Mouse (Mus musculus) spleen, adult 2 months (tissue): ENCODE data around the gene Cdc37. TPM values are rescaled to one million over a fixed set of nuclear protein-coding genes. Genes with fewer than 3 reads are reported as not detected.

Source experiments
- DNase-seq, 2 experiments: peaks; one replicate each; pipeline versions ENCODE4 v3.0.0 to v3.0.0-alpha.2; 2012 to 2021; ENCODE audit warnings: low spot score in 2 of 2, low read depth in 1 of 2
- H3K27ac ChIP-seq: fragments of 200-500 bp; 2 replicates; pipeline ENCODE4 v1.5.1; 2012; ENCODE audit warnings: low read length, inconsistent platforms; ENCODE audit not compliant: insufficient read depth
- H3K27me3 ChIP-seq: fragments of 200-500 bp; 2 replicates; pipeline ENCODE4 v1.6.1; 2012; ENCODE audit warnings: mild to moderate bottlenecking, moderate library complexity, low read length, inconsistent platforms; ENCODE audit not compliant: control insufficient read depth, insufficient read depth
- H3K36me3 ChIP-seq: fragments of 200-500 bp; 2 replicates; pipeline ENCODE4 v1.6.1; 2012; ENCODE audit warnings: mild to moderate bottlenecking, low read length, inconsistent platforms; ENCODE audit not compliant: control insufficient read depth, insufficient read depth
- H3K4me1 ChIP-seq: fragments of 200-500 bp; 2 replicates; pipeline ENCODE4 v1.6.1; 2011; ENCODE audit warnings: inconsistent platforms; ENCODE audit not compliant: control insufficient read depth, insufficient read depth, insufficient read length
- H3K4me3 ChIP-seq: fragments of 200-500 bp; 2 replicates; pipeline ENCODE4 v1.5.1; 2011; ENCODE audit warnings: mild to moderate bottlenecking, inconsistent platforms; ENCODE audit not compliant: insufficient read depth, insufficient read length; ENCODE audit errors: extremely low read depth
- CTCF ChIP-seq: fragments of 200-500 bp; IDR thresholded peaks from 2 replicates; pipeline ENCODE4 v1.5.1; 2011; ENCODE audit warnings: mild to moderate bottlenecking, inconsistent platforms; ENCODE audit not compliant: insufficient read depth, insufficient read length, insufficient replicate concordance; ENCODE audit errors: extremely low read depth
- POLR2A ChIP-seq: fragments of 200-500 bp; IDR thresholded peaks from 2 replicates; pipeline ENCODE4 v1.6.1; 2011; ENCODE audit warnings: low read depth, low read length, inconsistent platforms
- WGBS: fragments of 180-500 bp; shearing (Covaris S2); methylation state at CpG from one replicate; pipeline ENCODE4 v1.1.7; 2018; 5-methylcytosine and 5-hydroxymethylcytosine counted together
- polyA plus RNA-seq: library from polyadenylated mRNA; depleted of rRNA; stranded (reverse); fragments of >200 nt; gene quantifications from 2 replicates; pipeline ENCODE4 v1.2.3, GENCODE M21; 2012

Gene Cdc37
- polyA plus RNA-seq, 1 experiment, result 44.7 TPM

DNA sequence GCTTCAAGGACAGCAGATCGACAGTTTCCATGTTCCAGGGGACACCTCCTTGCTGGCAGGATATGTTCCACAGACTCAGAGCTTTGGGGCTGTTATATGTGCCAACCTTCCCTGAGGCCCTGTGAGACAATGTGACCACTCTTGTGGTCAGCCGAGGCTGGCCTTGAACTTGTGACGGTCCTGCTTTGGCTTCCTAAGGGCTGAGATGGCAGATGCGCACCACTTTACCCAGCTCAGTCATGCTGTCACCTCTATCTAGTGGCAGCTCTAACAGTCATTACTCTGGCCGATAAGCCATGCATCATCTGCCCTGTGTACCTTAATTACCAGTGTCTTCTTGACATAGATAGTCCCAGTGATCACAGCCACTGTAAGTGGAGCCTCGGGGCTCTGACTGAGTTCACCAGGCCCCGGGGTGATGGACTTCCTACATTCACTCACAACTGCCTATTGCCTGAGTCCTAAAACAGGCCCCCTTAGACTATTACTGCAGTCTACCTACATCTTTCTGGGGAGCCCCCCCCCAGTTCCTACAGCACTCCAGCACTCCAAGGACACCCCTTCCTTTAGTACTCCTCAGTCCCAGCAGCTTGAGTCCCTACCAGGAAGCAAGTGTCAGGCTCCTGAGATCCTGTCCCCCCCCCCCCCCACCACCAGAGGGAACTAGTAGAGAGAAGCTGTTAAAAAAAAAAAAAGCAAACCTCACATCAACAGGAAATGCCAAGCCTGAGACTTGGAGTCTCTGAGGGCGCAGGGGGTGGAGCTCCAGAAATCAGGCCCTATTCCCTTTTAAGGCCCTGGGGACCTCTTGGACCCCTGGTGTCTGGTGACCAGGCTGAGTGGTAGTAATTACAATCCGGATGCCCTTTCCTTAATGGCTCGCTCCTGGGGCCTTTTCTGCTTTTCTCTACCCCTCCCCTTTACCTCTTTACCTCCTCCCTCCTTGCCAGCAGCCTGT lies 17.6 kb upstream of the Cdc37 start:
- DNase-seq, result no peak
- Histone ChIP-seq H3K36me3 (no peaks in the 10 kb centered on the region), H3K4me1 (peaks cover 35% of the 10 kb centered on the region), H3K27me3 (peaks cover 12% of the 10 kb centered on the region), H3K27ac (peak overlapping the region; percentile 78), H3K4me3 (peak overlapping the region; percentile 35)
- no peak for TF ChIP-seq POLR2A
- WGBS, result 46% methylated on average over 10 of the region's 10 CpGs

- Histone ChIP-seq H3K27me3 (peaks cover 12% of the 10 kb centered on the region), H3K36me3 (no peaks in the 10 kb centered on the region), H3K27ac (no peak overlapping the region), H3K4me3 (peak overlapping the region; percentile 38; the same call in 1 of the 2 replicates), H3K4me1 (peaks cover 35% of the 10 kb centered on the region)
- no peak for DNase-seq
- TF ChIP-seq POLR2A, result no peak
- no peak for TF ChIP-seq CTCF
- WGBS, result 56% methylated on average over 3 of the region's 3 CpGs
These were observed 16.7 kb upstream of the Cdc37 start for GRCm38 (mm10) chr9:21166516-21166915.

DNA sequence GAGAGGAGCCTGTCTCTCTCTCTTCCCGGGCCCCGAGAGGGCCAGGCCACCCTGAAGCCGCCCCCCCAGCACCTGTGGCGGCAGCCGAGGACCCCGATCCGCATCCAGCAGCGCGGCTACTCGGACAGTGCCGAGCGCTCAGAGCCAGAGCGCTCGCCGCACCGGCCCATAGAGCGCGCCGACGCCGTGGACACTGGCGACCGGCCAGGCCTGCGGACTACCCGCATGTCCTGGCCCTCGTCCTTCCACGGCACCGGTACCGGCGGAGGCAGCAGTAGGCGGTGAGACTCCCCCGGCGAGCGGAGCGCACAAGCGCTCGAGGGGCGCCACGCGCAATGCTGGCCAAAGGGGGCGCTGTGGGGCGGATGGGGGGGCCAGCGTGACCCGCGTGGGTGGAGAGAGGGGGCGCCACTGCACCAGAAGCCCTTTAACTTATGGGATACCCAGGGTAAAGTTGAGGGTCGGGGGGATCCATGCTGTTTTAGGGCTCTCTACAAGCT lies 16.2 kb upstream of the Cdc37 start:
- Histone ChIP-seq H3K27me3 (peaks cover 12% of the 10 kb centered on the region), H3K4me3 (peak overlapping the region; percentile 38; the same call in 1 of the 2 replicates), H3K27ac (no peak overlapping the region), H3K36me3 (no peaks in the 10 kb centered on the region), H3K4me1 (peaks cover 35% of the 10 kb centered on the region)
- TF ChIP-seq CTCF, result peak; percentile 44; the same call in 1 of the 2 replicates
- no peak for TF ChIP-seq POLR2A
- 1% methylated on average over 47 of the region's 47 CpGs for WGBS
- no peak for DNase-seq

DNA sequence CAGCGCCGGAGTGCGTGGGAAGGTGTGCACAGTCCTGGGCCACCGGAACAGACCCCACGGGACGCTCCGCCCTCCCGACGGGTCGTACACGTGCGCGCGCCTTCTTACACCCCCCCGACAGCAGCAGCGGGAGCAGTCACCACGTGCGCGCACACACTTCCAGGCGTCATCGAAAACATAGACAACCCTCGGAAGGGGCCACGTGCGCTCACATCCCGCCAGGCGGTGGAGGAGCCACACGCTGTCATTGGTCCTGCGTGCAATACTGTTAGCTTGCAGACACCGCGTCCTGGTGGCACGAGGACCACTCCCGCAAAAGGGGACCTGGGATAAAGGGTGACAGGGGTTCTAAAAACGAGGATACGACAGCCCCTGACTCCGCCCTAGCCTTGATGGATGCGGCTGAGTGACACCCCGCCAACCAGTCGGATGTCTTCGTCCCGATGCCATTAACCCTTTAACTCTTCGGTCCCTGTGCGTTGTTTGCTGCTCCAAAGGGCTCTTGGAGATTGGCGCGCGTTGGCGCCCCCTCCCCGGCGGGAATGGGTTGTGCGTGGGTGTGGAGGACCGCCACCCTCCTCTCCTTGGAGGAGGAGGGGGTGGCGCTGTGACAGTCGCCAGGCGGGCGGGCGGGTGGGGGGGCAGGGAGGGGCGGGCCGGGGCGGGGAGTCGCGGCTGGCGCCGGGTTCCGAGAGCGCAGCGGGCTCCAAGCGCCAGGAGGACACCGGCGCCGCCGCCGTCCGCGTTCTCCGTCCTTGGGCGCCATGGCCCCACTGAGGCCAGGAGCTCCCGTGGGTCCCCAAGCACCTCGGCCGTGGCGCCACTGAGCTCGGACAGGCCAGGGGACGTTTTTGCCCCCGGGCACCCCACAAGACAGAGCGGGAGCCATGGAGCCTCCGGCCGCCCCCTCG lies 15.5 kb upstream of the Cdc37 start, which contains the start of gene Pde4a:
TSS of gene Pde4a (plus strand) at position 674 of the 911 bp plus-strand sequence.
- DNase-seq, result no peak
- WGBS, result 1% methylated on average over 82 of the region's 86 CpGs
- Histone ChIP-seq H3K36me3 (no peaks in the 10 kb centered on the region), H3K27ac (no peak within 1 kb of the TSS), H3K27me3 (peaks cover 12% of the 10 kb centered on the region), H3K4me3 (peak within 1 kb of the TSS; percentile 38; the same call in 1 of the 2 replicates), H3K4me1 (peaks cover 35% of the 10 kb centered on the region)
- TF ChIP-seq CTCF (no peak), POLR2A (no peak)

- H3K4me1 ChIP-seq, result peaks cover 35% of the 10 kb centered on the region
- no peak for DNase-seq
- H3K27ac ChIP-seq, result no peak overlapping the region
- H3K36me3 ChIP-seq, result no peaks in the 10 kb centered on the region
- peaks cover 12% of the 10 kb centered on the region for H3K27me3 ChIP-seq
- 2% methylated on average over 26 of the region's 26 CpGs for WGBS
- H3K4me3 ChIP-seq, result peak overlapping the region; percentile 28; the same call in 1 of the 2 replicates
- no peak for TF ChIP-seq CTCF
These were observed 14.3 kb upstream of the Cdc37 start for GRCm38 (mm10) chr9:21164072-21164471.
